Mouse (Mus musculus) heart, postnatal 0 days (tissue): ENCODE measurements at regions not wholly inside any gene's neighbourhood (a gene's known extent, or its start where the extent isn't known, plus 50 kb on each side); places are given as distances from the start of the nearest gene placed in this dataset.

Source experiments
- ATAC-seq: fragments of 200-750 bp; cut with Nextera tagmentation; 2 replicates; pipeline ENCODE4 v1.8.0; 2017; ENCODE audit warnings: low read depth, moderate number of reproducible peaks, moderate library complexity; ENCODE audit not compliant: insufficient read depth
- DNase-seq: peaks from one replicate; pipeline ENCODE4 v3.0.0-alpha.2; 2016; ENCODE audit warnings: low spot score
- H3K27ac ChIP-seq: fragments of 300-500 bp; sonication (generic); 2 replicates; pipeline ENCODE4 v1.5.1; 2014; ENCODE audit warnings: low read depth, mild to moderate bottlenecking
- H3K27me3 ChIP-seq: fragments of 300-500 bp; sonication (generic); 2 replicates; pipeline ENCODE4 v1.6.1; 2014; ENCODE audit warnings: low read length, mixed read lengths; ENCODE audit not compliant: control insufficient read depth, insufficient read depth
- H3K36me3 ChIP-seq: fragments of 300-500 bp; sonication (generic); replicated peaks from 2 replicates; pipeline ENCODE4 v1.6.1; 2014; ENCODE audit warnings: low read length, mixed read lengths; ENCODE audit not compliant: control insufficient read depth, insufficient read depth
- H3K4me1 ChIP-seq: fragments of 300-500 bp; sonication (generic); 2 replicates; pipeline ENCODE4 v1.6.1; 2014; ENCODE audit warnings: antibody characterized with exemption; ENCODE audit not compliant: control insufficient read depth, insufficient read depth
- H3K4me2 ChIP-seq: fragments of 300-500 bp; sonication (generic); 2 replicates; pipeline ENCODE4 v1.6.1; 2014; ENCODE audit warnings: low read depth, mild to moderate bottlenecking, low read length, moderate library complexity
- H3K4me3 ChIP-seq: fragments of 300-500 bp; sonication (generic); 2 replicates; pipeline ENCODE4 v1.5.1; 2014; ENCODE audit warnings: low read depth, low read length
- H3K9ac ChIP-seq: fragments of 300-500 bp; sonication (generic); replicated peaks from 2 replicates; pipeline ENCODE4 v1.6.1; 2014; ENCODE audit warnings: low read depth, low read length, mixed read lengths
- H3K9me3 ChIP-seq: fragments of 300-500 bp; sonication (generic); replicated peaks from 2 replicates; pipeline ENCODE4 v1.6.1; 2016; ENCODE audit warnings: low read length; ENCODE audit not compliant: control insufficient read depth
- CTCF ChIP-seq: IDR thresholded peaks from 2 replicates; pipeline ENCODE4 v1.5.1; 2016; ENCODE audit warnings: antibody characterized with exemption, control low read depth, low read depth
- EP300 ChIP-seq: IDR thresholded peaks from 2 replicates; pipeline ENCODE4 v1.6.1; 2016; ENCODE audit warnings: antibody characterized with exemption, low read depth
- WGBS: fragments of 180-500 bp; shearing (Covaris S2); extraction: QIAGEN DNeasy Blood & Tissue Kit; methylation state at CpG from one replicate; pipeline ENCODE4 v1.1.7; 2014; 5-methylcytosine and 5-hydroxymethylcytosine counted together

- Histone ChIP-seq H3K4me2 (no peak overlapping the region), H3K27me3 (no peaks in the 10 kb centered on the region), H3K9me3 (no peaks in the 10 kb centered on the region), H3K36me3 (no peaks in the 10 kb centered on the region), H3K4me1 (peaks cover 17% of the 10 kb centered on the region), H3K4me3 (no peak overlapping the region), H3K9ac (no peak overlapping the region), H3K27ac (no peak overlapping the region)
- WGBS, result 72% methylated on average over 1 of the region's 1 CpGs
- ATAC-seq (no peak), DNase-seq (no peak)
- TF ChIP-seq EP300 (no peak), CTCF (no peak)
Observed at GRCm38 (mm10) chr16:21355638-21356037, 67.3 kb upstream of the Vps8 start.

GRCm38 (mm10) chr16:21357433-21357832 lies 65.5 kb upstream of the Vps8 start:
- Histone ChIP-seq H3K36me3 (no peaks in the 10 kb centered on the region), H3K4me2 (peak overlapping the region; percentile 33; the same call in 1 of the 2 replicates), H3K4me3 (no peak overlapping the region), H3K4me1 (peaks cover 17% of the 10 kb centered on the region), H3K9me3 (no peaks in the 10 kb centered on the region), H3K27ac (no peak overlapping the region), H3K27me3 (no peaks in the 10 kb centered on the region), H3K9ac (no peak overlapping the region)
- 12% methylated on average over 5 of the region's 5 CpGs for WGBS
- TF ChIP-seq CTCF, result no peak
- no peak for TF ChIP-seq EP300
- DNase-seq, result no peak
- ATAC-seq, result no peak

GRCm38 (mm10) chr16:21358313-21358920 lies 64.5 kb upstream of the Vps8 start:
- Histone ChIP-seq H3K9me3 (no peaks in the 10 kb centered on the region), H3K27me3 (no peaks in the 10 kb centered on the region), H3K4me3 (no peak overlapping the region), H3K4me1 (peaks cover 17% of the 10 kb centered on the region), H3K27ac (no peak overlapping the region), H3K36me3 (no peaks in the 10 kb centered on the region), H3K9ac (no peak overlapping the region), H3K4me2 (no peak overlapping the region)
- ATAC-seq, result no peak
- no peak for TF ChIP-seq EP300
- no peak for TF ChIP-seq CTCF
- DNase-seq, result no peak
- 28% methylated on average over 12 of the region's 12 CpGs for WGBS

- no peak for DNase-seq
- WGBS, result 63% methylated on average over 4 of the region's 4 CpGs
- TF ChIP-seq CTCF, result no peak
- TF ChIP-seq EP300, result no peak
- no peaks in the 10 kb centered on the region for H3K27me3 ChIP-seq
- no peak for ATAC-seq
- no peaks in the 10 kb centered on the region for H3K36me3 ChIP-seq
- H3K9me3 ChIP-seq, result no peaks in the 10 kb centered on the region
- H3K27ac ChIP-seq, result no peak overlapping the region
- no peak overlapping the region for H3K4me3 ChIP-seq
- no peak overlapping the region for H3K9ac ChIP-seq
- H3K4me1 ChIP-seq, result peaks cover 23% of the 10 kb centered on the region
- H3K4me2 ChIP-seq, result no peak overlapping the region
Observed at GRCm38 (mm10) chr16:21359459-21359858, 63.5 kb upstream of the Vps8 start.

- DNase-seq, result no peak
- Histone ChIP-seq H3K4me1 (peaks cover 27% of the 10 kb centered on the region), H3K27ac (no peak overlapping the region), H3K36me3 (no peaks in the 10 kb centered on the region), H3K9me3 (no peaks in the 10 kb centered on the region), H3K9ac (no peak overlapping the region), H3K4me3 (no peak overlapping the region), H3K27me3 (no peaks in the 10 kb centered on the region), H3K4me2 (no peak overlapping the region)
- ATAC-seq, result peak; percentile 25; the same call in 1 of the 2 replicates
- TF ChIP-seq CTCF (peak; percentile 22), EP300 (no peak)
- 18% methylated on average over 2 of the region's 2 CpGs for WGBS
Observed at GRCm38 (mm10) chr16:21361406-21361805, 61.5 kb upstream of the Vps8 start.

- peaks cover 16% of the 10 kb centered on the region for H3K4me1 ChIP-seq
- no peak for DNase-seq
- TF ChIP-seq EP300 (no peak), CTCF (no peak)
- H3K27me3 ChIP-seq, result no peaks in the 10 kb centered on the region
- no peak overlapping the region for H3K4me2 ChIP-seq
- WGBS, result 45% methylated on average over 12 of the region's 12 CpGs
- ATAC-seq, result no peak
- H3K9me3 ChIP-seq, result no peaks in the 10 kb centered on the region
- H3K27ac ChIP-seq, result no peak overlapping the region
- H3K9ac ChIP-seq, result no peak overlapping the region
- no peak overlapping the region for H3K4me3 ChIP-seq
- H3K36me3 ChIP-seq, result no peaks in the 10 kb centered on the region
Observed at GRCm38 (mm10) chr16:21362663-21363367, 60.1 kb upstream of the Vps8 start.
